Mouse (Mus musculus): ENCODE data around the gene Hyal3. TPM values are rescaled to one million over a fixed set of nuclear protein-coding genes. Genes with fewer than 3 reads are reported as not detected.
A peak's percentile ranks its signal among the peaks of the same experiment; 100 is the strongest.

The Hyal3 gene
- total RNA-seq, 2 experiments from 2014 or later: 0.66 to 0.78 TPM

DNA sequence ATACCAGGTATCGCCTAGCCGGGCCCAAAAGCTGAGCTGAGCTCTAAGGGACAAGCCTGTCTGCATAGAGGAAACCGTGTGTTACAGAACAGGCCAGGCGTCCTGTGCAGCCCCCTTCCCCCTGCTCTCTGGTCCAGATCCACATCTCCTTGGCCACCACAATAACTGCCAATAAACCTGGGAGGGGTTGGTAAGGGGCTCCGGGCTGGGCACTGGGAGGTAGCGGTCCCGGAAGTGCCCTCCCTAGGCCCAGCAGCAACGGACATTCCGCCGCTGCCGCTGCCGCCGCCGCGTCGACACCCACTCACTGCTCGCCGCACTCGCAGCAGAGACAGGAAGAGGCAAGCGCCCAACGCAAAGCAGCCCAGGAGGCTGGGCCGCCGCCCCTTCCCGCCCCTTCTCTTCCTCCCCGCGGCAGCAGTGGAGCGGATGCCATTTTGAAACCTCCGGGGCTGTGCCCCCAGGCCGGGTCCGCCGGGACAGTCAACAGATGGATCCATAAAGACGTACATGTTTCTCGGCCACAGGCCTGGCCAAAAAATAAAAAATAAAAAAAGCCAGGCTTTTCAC is 52.6 kb downstream of the Hyal3 start:
- peak; percentile 72 to 86 for DNase-seq (ENCODE audit: low spot score in 2 of 2)

DNA sequence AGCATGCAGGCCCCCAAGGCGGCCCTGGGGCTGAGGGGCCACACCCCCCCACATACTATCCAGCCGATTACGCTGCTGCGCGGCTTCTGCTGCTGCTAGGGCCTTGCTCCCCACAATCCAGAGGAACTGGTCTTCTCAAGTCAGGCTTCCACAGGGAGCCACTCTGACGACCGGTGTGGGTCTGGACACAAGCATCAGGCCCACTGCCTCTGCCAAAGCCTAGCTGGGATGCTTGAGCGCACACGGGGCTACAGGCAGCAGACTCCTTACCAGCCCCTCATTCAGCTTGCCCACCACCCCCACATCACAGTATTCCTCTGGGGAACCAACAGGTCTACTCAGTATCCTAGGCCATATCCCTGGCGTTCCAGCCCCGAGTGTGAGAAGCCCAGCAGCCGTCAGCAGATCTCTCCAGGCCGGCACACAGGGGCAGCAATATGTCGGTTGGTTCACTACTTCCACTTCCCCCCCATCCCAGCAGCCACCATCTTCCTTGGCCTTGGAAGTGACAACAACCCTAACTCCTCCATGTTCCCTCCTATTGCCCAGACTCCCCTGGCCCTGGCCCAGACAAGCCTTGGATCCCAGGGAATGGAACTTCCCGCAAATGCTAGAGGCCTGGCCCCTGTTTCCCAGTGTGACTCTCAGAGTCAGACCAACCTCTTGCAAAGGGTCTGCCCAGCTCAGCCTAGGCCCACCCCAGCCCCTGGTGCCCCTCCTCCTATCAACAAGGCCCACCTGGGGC is 53.2 kb downstream of the Hyal3 start:
- peak in 1 of 2 experiments; percentile 64 for DNase-seq (ENCODE audit: low spot score in 2 of 2)

DNA sequence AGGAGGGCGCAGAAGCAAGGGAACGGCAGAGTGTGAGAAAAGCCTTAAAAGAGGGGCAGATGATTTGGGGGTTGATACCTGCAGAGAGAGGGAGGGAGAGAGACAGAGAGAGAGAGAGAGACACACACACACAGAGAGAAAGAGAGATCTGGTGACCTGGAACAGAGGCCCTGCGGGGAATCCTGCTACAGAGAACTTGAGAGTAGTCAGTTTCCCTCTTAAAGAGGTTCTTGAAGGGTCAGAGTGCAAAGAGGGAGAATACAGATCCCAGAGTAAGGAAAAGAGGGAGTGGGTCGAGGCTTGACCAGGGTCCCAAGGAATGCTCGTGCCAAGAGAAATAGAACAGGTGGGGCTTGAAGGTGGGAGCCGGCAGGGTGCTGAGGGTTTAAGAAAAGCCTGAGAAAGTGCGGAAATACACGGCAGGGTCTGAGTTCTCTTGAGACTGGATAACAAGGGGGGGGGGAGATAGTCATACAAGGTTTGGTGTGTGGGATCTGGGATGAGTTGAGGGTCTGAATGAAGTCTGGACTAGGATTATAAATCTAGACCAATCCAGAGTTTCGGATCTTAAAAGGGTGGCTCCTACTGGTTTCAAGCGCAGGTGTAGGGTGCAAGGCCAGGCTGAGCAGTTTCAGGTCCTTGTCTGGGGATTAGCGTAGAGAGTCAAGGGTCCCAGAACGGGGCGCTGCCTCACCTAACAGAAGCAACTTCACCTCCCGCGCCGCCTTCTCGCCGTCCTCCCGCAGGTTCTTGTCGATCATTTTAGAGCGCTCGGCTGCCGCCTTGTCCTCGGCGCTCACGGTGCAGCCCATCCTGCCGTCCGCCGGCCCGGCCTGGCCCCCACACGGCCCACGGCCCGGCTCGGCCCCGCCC is 54.0 kb downstream of the Hyal3 start:
- no peak for DNase-seq (ENCODE audit: low spot score in 2 of 2)

DNA sequence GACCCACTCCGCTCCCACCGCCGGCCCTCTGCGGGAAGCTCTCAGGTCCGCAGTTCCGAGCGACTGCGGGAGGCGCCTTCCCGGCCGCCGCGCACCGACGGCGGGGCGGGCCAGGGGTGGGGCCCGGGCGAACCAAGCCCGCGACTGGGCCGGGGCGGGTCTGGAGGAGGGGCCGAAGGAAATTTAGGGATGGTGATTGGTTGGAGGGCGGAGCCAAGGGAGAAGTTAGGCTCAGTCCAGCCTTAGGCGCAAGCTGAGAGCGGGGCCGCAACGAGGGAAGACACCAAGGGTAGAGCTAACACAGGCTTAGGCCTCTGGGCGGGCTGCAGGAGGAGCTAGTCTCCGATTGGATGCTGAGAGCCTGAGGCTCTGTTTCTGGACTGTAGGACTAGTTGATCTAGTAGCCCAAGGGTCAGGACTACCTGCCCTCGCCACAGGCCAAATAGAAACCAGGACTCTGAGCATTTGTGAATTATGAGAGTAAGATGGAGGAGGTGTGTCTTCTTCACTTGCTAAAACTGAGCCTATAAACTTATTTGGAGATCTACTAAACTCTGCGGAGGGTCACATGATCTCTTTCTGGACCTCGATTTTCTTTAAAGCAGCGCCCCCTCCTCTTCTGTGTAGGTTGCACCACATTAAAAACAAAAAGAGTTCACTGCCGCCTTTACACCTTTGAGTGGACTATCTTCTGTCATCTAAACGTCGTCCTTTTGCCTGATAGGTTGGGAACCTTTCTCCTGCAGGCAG is 54.8 kb downstream of the Hyal3 start, which contains the start of gene Gnai2:
Gene Gnai2, minus strand, starts transcription at position 89 of the 750 bp plus-strand sequence.
- DNase-seq (ENCODE audit: low spot score in 2 of 2): peak; percentile 92 to 96

Other genes with a start within 250 kb of the Hyal3 start
- gene Hemk1, start 242.5 kb upstream of the Hyal3 start, total RNA-seq (2021): 10 to 100 TPM; 14.0 to 14.5 TPM
- gene 6430571L13Rik, start 240.2 kb upstream of the Hyal3 start, total RNA-seq (2021): 10 to 100 TPM; 16.9 to 18.1 TPM
- 1 to 10 TPM; 2.6 to 2.7 TPM for gene Cacna2d2, start 181.2 kb upstream of the Hyal3 start, total RNA-seq (2021)
- gene Tmem115, start 46.9 kb upstream of the Hyal3 start, total RNA-seq (2021): 10 to 100 TPM; 27.9 to 30.4 TPM
- 1 to 10 TPM; 4.6 to 5.9 TPM for gene Cyb561d2, start 38.6 kb upstream of the Hyal3 start, total RNA-seq (2021)
- gene Nprl2, start 38.6 kb upstream of the Hyal3 start, total RNA-seq (2021): 10 to 100 TPM; 10.0 to 12.7 TPM
- gene Zmynd10, start 33.5 kb upstream of the Hyal3 start, total RNA-seq (2021): not detected
- gene Rassf1, start 29.3 kb upstream of the Hyal3 start, total RNA-seq (2021): 10 to 100 TPM; 31.1 to 39.6 TPM
- 10 to 100 TPM; 20.3 to 21.5 TPM for gene Tusc2, start 17.6 kb upstream of the Hyal3 start, total RNA-seq (2021)
- gene Hyal2, start 12.9 kb upstream of the Hyal3 start, total RNA-seq (2021): 10 to 100 TPM; 21.8 to 32.0 TPM
- gene Hyal1, start 3.9 kb upstream of the Hyal3 start, total RNA-seq (2021): 1 to 10 TPM; 4.6 to 4.8 TPM
- gene Naa80, start 1.9 kb upstream of the Hyal3 start, total RNA-seq (2021): 10 to 100 TPM; 15.5 to 20.5 TPM
- gene Ifrd2, start 6.8 kb downstream of the Hyal3 start, total RNA-seq (2021): 10 to 100 TPM; 31.8 to 35.2 TPM
- gene Sema3b, start 28.4 kb downstream of the Hyal3 start, total RNA-seq (2021): 10 to 100 TPM; 50.9 to 52.0 TPM
- 100 to 1,000 TPM; 307 to 340 TPM for gene Gnai2, start 54.5 kb downstream of the Hyal3 start, total RNA-seq (2021)
- gene Slc38a3, start 88.7 kb downstream of the Hyal3 start, total RNA-seq (2021): 10 to 100 TPM; 10.6 to 11.3 TPM
- gene Gnat1, start 98.9 kb downstream of the Hyal3 start, total RNA-seq (2021): not detected
- 10 to 100 TPM; 26.4 to 27.2 TPM for gene Sema3f, start 129.7 kb downstream of the Hyal3 start, total RNA-seq (2021)
- gene Rbm5, start 190.2 kb downstream of the Hyal3 start, total RNA-seq (2021): 100 to 1,000 TPM in 1 of 2 experiments, 10 to 100 TPM in 1; 73.6 to 101 TPM

All from gastrocnemius, postnatal 4 days (tissue).